Mouse (Mus musculus): ENCODE measurements around the gene Prelid3b. TPM values are rescaled to one million over a fixed set of nuclear protein-coding genes. Genes with fewer than 3 reads are reported as not detected.

Prelid3b gene
- polyA plus RNA-seq, 1 experiment from 2014 or later, result 123 TPM

DNA sequence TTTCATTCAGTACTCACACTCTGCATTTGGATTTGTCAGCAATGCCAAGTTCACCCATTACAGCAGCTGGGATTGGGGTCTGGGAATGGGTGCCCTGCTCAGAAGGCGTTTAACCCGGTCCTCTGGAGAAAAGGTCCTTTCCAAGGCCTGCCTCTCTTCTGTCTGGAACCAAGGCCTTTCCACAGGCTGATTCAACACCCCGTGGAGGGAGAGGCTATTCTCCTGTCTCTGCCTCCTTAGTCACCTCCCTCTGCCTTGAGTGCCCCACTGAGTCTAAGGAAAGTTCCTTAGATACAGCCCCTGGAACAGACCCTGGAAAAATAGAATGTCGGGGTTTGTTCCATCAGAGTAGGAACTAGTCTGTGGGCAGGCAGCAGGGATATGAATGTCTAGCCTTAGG, 24.5 kb downstream of the Prelid3b start:
- no peak for DNase-seq (ENCODE audit: low spot score)
- Histone ChIP-seq H3K4me3 (ENCODE audit: low read depth, low read length) (no peak overlapping the region), H3K9me3 (ENCODE audit: control insufficient read depth, low read length) (no peaks in the 10 kb centered on the region), H3K27me3 (ENCODE audit: control insufficient read depth, insufficient read depth, low read length) (no peaks in the 10 kb centered on the region), H3K36me3 (ENCODE audit: control insufficient read depth, insufficient read depth, low read length) (no peaks in the 10 kb centered on the region), H3K4me1 (ENCODE audit: control insufficient read depth, insufficient read depth, low read length) (no peaks in the 10 kb centered on the region), H3K4me2 (ENCODE audit: low read depth, severe bottlenecking) (no peak overlapping the region), H3K27ac (replicated peaks; ENCODE audit: low read depth, low read length) (no peak overlapping the region), H3K9ac (ENCODE audit: low read length) (no peak overlapping the region)
- WGBS, result 85% methylated on average over 4 of the region's 4 CpGs
- ATAC-seq (ENCODE audit: insufficient number of reproducible peaks, low FRiP score, low TSS enrichment, low read depth), result no peak

GRCm38 (mm10) chr2:174446905-174447304, 26.0 kb downstream of the Prelid3b start:
- Histone ChIP-seq H3K4me1 (ENCODE audit: control insufficient read depth, insufficient read depth, low read length) (no peaks in the 10 kb centered on the region), H3K36me3 (ENCODE audit: control insufficient read depth, insufficient read depth, low read length) (no peaks in the 10 kb centered on the region), H3K27ac (replicated peaks; ENCODE audit: low read depth, low read length) (no peak overlapping the region), H3K9ac (ENCODE audit: low read length) (no peak overlapping the region), H3K4me2 (ENCODE audit: low read depth, severe bottlenecking) (no peak overlapping the region), H3K4me3 (ENCODE audit: low read depth, low read length) (no peak overlapping the region), H3K9me3 (ENCODE audit: control insufficient read depth, low read length) (no peaks in the 10 kb centered on the region), H3K27me3 (ENCODE audit: control insufficient read depth, insufficient read depth, low read length) (no peaks in the 10 kb centered on the region)
- ATAC-seq (ENCODE audit: insufficient number of reproducible peaks, low FRiP score, low TSS enrichment, low read depth) (no peak), DNase-seq (ENCODE audit: low spot score) (no peak)
- 48% methylated on average over 8 of the region's 8 CpGs for WGBS

- Histone ChIP-seq H3K4me2 (ENCODE audit: low read depth, severe bottlenecking) (no peak overlapping the region), H3K27ac (replicated peaks; ENCODE audit: low read depth, low read length) (no peak overlapping the region), H3K4me1 (ENCODE audit: control insufficient read depth, insufficient read depth, low read length) (no peaks in the 10 kb centered on the region), H3K9me3 (ENCODE audit: control insufficient read depth, low read length) (no peaks in the 10 kb centered on the region), H3K9ac (ENCODE audit: low read length) (no peak overlapping the region), H3K27me3 (ENCODE audit: control insufficient read depth, insufficient read depth, low read length) (no peaks in the 10 kb centered on the region), H3K36me3 (ENCODE audit: control insufficient read depth, insufficient read depth, low read length) (no peaks in the 10 kb centered on the region), H3K4me3 (ENCODE audit: low read depth, low read length) (no peak overlapping the region)
- no peak for DNase-seq (ENCODE audit: low spot score)
- no peak for ATAC-seq (ENCODE audit: insufficient number of reproducible peaks, low FRiP score, low TSS enrichment, low read depth)
- WGBS, result 45% methylated on average over 7 of the region's 7 CpGs
These were observed 26.4 kb downstream of the Prelid3b start for GRCm38 (mm10) chr2:174446492-174446891.

- Histone ChIP-seq H3K4me3 (ENCODE audit: low read depth, low read length) (no peak overlapping the region), H3K4me2 (ENCODE audit: low read depth, severe bottlenecking) (no peak overlapping the region), H3K27me3 (ENCODE audit: control insufficient read depth, insufficient read depth, low read length) (no peaks in the 10 kb centered on the region), H3K27ac (replicated peaks; ENCODE audit: low read depth, low read length) (no peak overlapping the region), H3K9ac (ENCODE audit: low read length) (no peak overlapping the region), H3K36me3 (ENCODE audit: control insufficient read depth, insufficient read depth, low read length) (no peaks in the 10 kb centered on the region), H3K9me3 (ENCODE audit: control insufficient read depth, low read length) (no peaks in the 10 kb centered on the region), H3K4me1 (ENCODE audit: control insufficient read depth, insufficient read depth, low read length) (no peaks in the 10 kb centered on the region)
- ATAC-seq (ENCODE audit: insufficient number of reproducible peaks, low FRiP score, low TSS enrichment, low read depth) (no peak), DNase-seq (ENCODE audit: low spot score) (no peak)
- 85% methylated on average over 6 of the region's 6 CpGs for WGBS
These were observed 27.9 kb downstream of the Prelid3b start for GRCm38 (mm10) chr2:174445018-174445417.

GRCm38 (mm10) chr2:174444359-174444758, 28.5 kb downstream of the Prelid3b start:
- Histone ChIP-seq H3K9me3 (ENCODE audit: control insufficient read depth, low read length) (no peaks in the 10 kb centered on the region), H3K4me3 (ENCODE audit: low read depth, low read length) (no peak overlapping the region), H3K27me3 (ENCODE audit: control insufficient read depth, insufficient read depth, low read length) (no peaks in the 10 kb centered on the region), H3K27ac (replicated peaks; ENCODE audit: low read depth, low read length) (no peak overlapping the region), H3K4me2 (ENCODE audit: low read depth, severe bottlenecking) (no peak overlapping the region), H3K36me3 (ENCODE audit: control insufficient read depth, insufficient read depth, low read length) (no peaks in the 10 kb centered on the region), H3K4me1 (ENCODE audit: control insufficient read depth, insufficient read depth, low read length) (no peaks in the 10 kb centered on the region), H3K9ac (ENCODE audit: low read length) (no peak overlapping the region)
- DNase-seq (ENCODE audit: low spot score) (no peak), ATAC-seq (ENCODE audit: insufficient number of reproducible peaks, low FRiP score, low TSS enrichment, low read depth) (no peak)
- 90% methylated on average over 7 of the region's 7 CpGs for WGBS

GRCm38 (mm10) chr2:174443046-174443445, 29.8 kb downstream of the Prelid3b start:
- Histone ChIP-seq H3K27ac (replicated peaks; ENCODE audit: low read depth, low read length) (no peak overlapping the region), H3K36me3 (ENCODE audit: control insufficient read depth, insufficient read depth, low read length) (no peaks in the 10 kb centered on the region), H3K9me3 (ENCODE audit: control insufficient read depth, low read length) (no peaks in the 10 kb centered on the region), H3K27me3 (ENCODE audit: control insufficient read depth, insufficient read depth, low read length) (no peaks in the 10 kb centered on the region), H3K4me1 (ENCODE audit: control insufficient read depth, insufficient read depth, low read length) (peaks cover 4% of the 10 kb centered on the region), H3K4me3 (ENCODE audit: low read depth, low read length) (no peak overlapping the region), H3K9ac (ENCODE audit: low read length) (no peak overlapping the region), H3K4me2 (ENCODE audit: low read depth, severe bottlenecking) (no peak overlapping the region)
- DNase-seq (ENCODE audit: low spot score), result no peak
- 71% methylated on average over 2 of the region's 2 CpGs for WGBS
- no peak for ATAC-seq (ENCODE audit: insufficient number of reproducible peaks, low FRiP score, low TSS enrichment, low read depth)

DNA sequence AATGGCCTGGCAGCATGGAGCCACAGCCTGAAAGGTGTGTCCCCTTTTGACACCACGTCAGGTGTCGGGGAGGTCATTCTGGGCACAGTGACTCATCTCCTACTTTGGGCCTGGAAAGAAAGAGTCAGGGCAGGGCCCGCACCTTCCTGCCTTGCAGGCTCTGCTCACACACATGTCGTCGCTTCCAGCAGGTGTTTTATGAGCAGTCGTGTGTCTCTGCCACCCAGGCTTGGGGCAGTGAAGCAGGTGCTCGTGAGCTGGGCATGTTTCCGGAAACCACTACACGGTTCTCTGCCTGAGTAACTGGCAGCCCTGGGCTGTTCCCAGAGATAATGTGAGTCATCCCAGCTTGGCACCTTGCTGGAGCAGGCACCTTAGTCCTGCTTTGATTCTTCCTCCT, 30.4 kb downstream of the Prelid3b start:
- H3K4me2 ChIP-seq (ENCODE audit: low read depth, severe bottlenecking), result no peak overlapping the region
- no peaks in the 10 kb centered on the region for H3K9me3 ChIP-seq (ENCODE audit: control insufficient read depth, low read length)
- H3K27me3 ChIP-seq (ENCODE audit: control insufficient read depth, insufficient read depth, low read length), result no peaks in the 10 kb centered on the region
- no peak overlapping the region for H3K4me3 ChIP-seq (ENCODE audit: low read depth, low read length)
- 69% methylated on average over 9 of the region's 9 CpGs for WGBS
- no peaks in the 10 kb centered on the region for H3K36me3 ChIP-seq (ENCODE audit: control insufficient read depth, insufficient read depth, low read length)
- no peak overlapping the region for H3K9ac ChIP-seq (ENCODE audit: low read length)
- no peak for ATAC-seq (ENCODE audit: insufficient number of reproducible peaks, low FRiP score, low TSS enrichment, low read depth)
- DNase-seq (ENCODE audit: low spot score), result no peak
- H3K27ac ChIP-seq (replicated peaks; ENCODE audit: low read depth, low read length), result no peak overlapping the region
- peaks cover 8% of the 10 kb centered on the region for H3K4me1 ChIP-seq (ENCODE audit: control insufficient read depth, insufficient read depth, low read length)

DNA sequence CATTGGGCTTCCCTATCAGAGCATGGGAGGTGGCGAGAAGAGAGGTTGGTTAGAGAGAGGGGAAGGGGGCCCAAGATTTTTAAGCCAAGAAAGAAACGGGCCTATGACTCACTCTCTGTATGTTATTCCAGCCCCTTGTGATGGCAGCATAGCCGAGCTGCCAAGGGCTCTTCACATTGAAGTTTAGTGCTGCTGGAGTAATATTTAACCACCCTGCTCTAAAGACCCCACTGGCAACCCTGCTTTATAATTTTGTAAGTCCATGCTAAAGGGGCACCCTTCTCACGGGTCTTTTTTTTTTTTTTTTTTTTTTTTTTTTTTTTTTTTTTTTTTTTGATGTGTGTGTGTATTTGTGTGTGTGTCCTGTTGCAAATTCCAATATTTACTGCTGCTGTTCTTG, 31.0 kb downstream of the Prelid3b start:
- WGBS, result 82% methylated on average over 4 of the region's 4 CpGs
- no peak for DNase-seq (ENCODE audit: low spot score)
- no peak overlapping the region for H3K4me3 ChIP-seq (ENCODE audit: low read depth, low read length)
- peaks cover 8% of the 10 kb centered on the region for H3K4me1 ChIP-seq (ENCODE audit: control insufficient read depth, insufficient read depth, low read length)
- no peak overlapping the region for H3K9ac ChIP-seq (ENCODE audit: low read length)
- no peaks in the 10 kb centered on the region for H3K9me3 ChIP-seq (ENCODE audit: control insufficient read depth, low read length)
- H3K36me3 ChIP-seq (ENCODE audit: control insufficient read depth, insufficient read depth, low read length), result no peaks in the 10 kb centered on the region
- H3K27me3 ChIP-seq (ENCODE audit: control insufficient read depth, insufficient read depth, low read length), result no peaks in the 10 kb centered on the region
- no peak overlapping the region for H3K4me2 ChIP-seq (ENCODE audit: low read depth, severe bottlenecking)
- H3K27ac ChIP-seq (replicated peaks; ENCODE audit: low read depth, low read length), result no peak overlapping the region
- no peak for ATAC-seq (ENCODE audit: insufficient number of reproducible peaks, low FRiP score, low TSS enrichment, low read depth)

DNA sequence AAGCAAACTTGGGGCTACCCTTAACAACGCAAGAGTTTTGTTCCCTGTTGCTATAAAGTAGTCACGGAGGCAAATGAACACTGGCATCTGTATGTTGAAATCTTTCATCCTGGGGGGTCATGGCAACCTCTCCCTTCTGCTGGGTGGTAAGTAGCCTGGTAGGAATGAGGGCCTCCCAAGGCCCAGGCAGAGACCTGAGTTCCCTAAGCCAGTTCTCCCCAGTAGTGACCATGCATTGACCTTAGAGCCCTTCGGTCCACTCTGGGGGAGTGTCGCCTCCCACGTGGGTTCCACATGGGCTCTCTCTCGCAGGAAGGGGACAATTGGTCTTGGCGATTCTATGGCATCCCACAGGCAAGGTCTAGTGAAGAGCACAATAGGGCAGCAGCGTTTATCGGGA, 32.9 kb downstream of the Prelid3b start:
- no peaks in the 10 kb centered on the region for H3K9me3 ChIP-seq (ENCODE audit: control insufficient read depth, low read length)
- no peak overlapping the region for H3K4me3 ChIP-seq (ENCODE audit: low read depth, low read length)
- no peak overlapping the region for H3K4me2 ChIP-seq (ENCODE audit: low read depth, severe bottlenecking)
- H3K27me3 ChIP-seq (ENCODE audit: control insufficient read depth, insufficient read depth, low read length), result no peaks in the 10 kb centered on the region
- ATAC-seq (ENCODE audit: insufficient number of reproducible peaks, low FRiP score, low TSS enrichment, low read depth), result no peak
- 81% methylated on average over 9 of the region's 9 CpGs for WGBS
- no peak overlapping the region for H3K27ac ChIP-seq (replicated peaks; ENCODE audit: low read depth, low read length)
- no peak for DNase-seq (ENCODE audit: low spot score)
- H3K4me1 ChIP-seq (ENCODE audit: control insufficient read depth, insufficient read depth, low read length), result peaks cover 8% of the 10 kb centered on the region
- H3K36me3 ChIP-seq (ENCODE audit: control insufficient read depth, insufficient read depth, low read length), result no peaks in the 10 kb centered on the region
- no peak overlapping the region for H3K9ac ChIP-seq (ENCODE audit: low read length)

All from limb, embryonic 11.5 days (tissue).